Mouse (Mus musculus) hindbrain, embryonic 13.5 days (tissue): ENCODE data around the gene Ppil1. TPM values are rescaled to one million over a fixed set of nuclear protein-coding genes. Genes with fewer than 3 reads are reported as not detected.

Experiments
- ATAC-seq: fragments of 200-750 bp; cut with Nextera tagmentation; 2 replicates; pipeline ENCODE4 v1.8.0; 2017; ENCODE audit warnings: moderate TSS enrichment; ENCODE audit not compliant: low FRiP score
- H3K27ac ChIP-seq: fragments of 300-500 bp; sonication (generic); 2 replicates; pipeline ENCODE4 v1.5.1; 2015; ENCODE audit warnings: inconsistent platforms, mild to moderate bottlenecking, moderate library complexity
- H3K27me3 ChIP-seq: fragments of 300-500 bp; sonication (generic); 2 replicates; pipeline ENCODE4 v1.6.1; 2015; ENCODE audit warnings: mild to moderate bottlenecking, inconsistent platforms
- H3K36me3 ChIP-seq: fragments of 300-500 bp; sonication (generic); 2 replicates; pipeline ENCODE4 v1.6.1; 2015; ENCODE audit warnings: mild to moderate bottlenecking, inconsistent platforms
- H3K4me1 ChIP-seq: fragments of 300-500 bp; sonication (generic); replicated peaks from 2 replicates; pipeline ENCODE4 v1.6.1; 2015; ENCODE audit warnings: inconsistent platforms
- H3K4me2 ChIP-seq: fragments of 300-500 bp; sonication (generic); 2 replicates; pipeline ENCODE4 v1.6.1; 2015; ENCODE audit warnings: inconsistent platforms, mild to moderate bottlenecking, moderate library complexity
- H3K4me3 ChIP-seq: fragments of 300-500 bp; sonication (generic); 2 replicates; pipeline ENCODE4 v1.5.1; 2015; ENCODE audit warnings: mild to moderate bottlenecking, inconsistent platforms
- H3K9ac ChIP-seq: fragments of 300-500 bp; sonication (generic); 2 replicates; pipeline ENCODE4 v1.6.1; 2015; ENCODE audit warnings: mild to moderate bottlenecking, inconsistent platforms
- H3K9me3 ChIP-seq: fragments of 300-500 bp; sonication (generic); 2 replicates; pipeline ENCODE4 v1.6.1; 2016; ENCODE audit warnings: inconsistent platforms
- WGBS: fragments of 180-500 bp; shearing (Covaris S2); methylation state at CpG from one replicate; pipeline ENCODE4 v1.1.7; 2015; 5-methylcytosine and 5-hydroxymethylcytosine counted together
- polyA plus RNA-seq: library from polyadenylated mRNA; unstranded; fragments of >200 nt; fragmentation: Nextera tagmentation; extraction: Ambion mirVana; gene quantifications from 2 replicates; pipeline ENCODE4 v1.2.1, GENCODE M21; 2015

Ppil1 gene
- polyA plus RNA-seq, 1 experiment from 2014 or later: 106 TPM

DNA sequence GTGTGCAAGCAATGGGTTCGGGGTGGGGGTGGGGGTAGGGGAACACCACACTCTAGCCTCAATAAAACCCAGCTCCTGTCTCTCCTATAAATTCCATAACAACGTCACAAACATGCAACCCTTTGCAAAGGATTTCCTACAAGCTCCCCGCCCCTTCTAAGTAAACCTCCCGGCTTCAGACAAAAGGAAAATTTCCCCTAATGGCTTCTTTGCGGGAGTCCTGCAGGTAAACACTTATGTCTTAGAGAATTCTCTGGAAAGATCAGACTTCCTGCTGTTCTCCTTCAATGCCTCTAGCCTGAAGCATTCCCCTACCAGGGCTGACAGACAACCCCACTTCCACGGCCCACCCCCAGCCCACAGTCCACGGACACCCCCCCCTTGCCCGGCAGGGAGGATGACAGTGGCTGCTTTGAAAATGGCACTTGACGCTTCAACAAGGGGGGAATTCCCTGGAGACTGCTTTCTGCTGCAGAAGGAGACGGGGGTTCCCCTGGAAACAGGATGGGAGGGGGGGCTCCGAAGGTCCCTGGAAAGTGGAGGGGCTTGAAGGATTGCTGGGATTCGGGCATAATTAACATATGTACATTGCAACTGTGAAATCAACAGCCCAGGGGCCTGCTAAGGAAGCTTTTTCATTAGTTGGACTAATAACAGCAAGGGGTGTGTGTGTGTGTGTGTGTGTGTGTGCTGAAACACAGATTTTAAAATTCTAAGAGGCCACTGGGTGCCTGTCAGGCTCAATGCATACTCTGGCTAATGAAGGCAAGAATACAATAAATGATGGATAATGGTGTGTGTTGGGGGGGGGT, 50.4 kb downstream of the Ppil1 start:
- WGBS: 8% methylated on average over 12 of the region's 12 CpGs
- H3K9ac ChIP-seq: peak overlapping the region; percentile 53
- peak; percentile 65 for ATAC-seq

DNA sequence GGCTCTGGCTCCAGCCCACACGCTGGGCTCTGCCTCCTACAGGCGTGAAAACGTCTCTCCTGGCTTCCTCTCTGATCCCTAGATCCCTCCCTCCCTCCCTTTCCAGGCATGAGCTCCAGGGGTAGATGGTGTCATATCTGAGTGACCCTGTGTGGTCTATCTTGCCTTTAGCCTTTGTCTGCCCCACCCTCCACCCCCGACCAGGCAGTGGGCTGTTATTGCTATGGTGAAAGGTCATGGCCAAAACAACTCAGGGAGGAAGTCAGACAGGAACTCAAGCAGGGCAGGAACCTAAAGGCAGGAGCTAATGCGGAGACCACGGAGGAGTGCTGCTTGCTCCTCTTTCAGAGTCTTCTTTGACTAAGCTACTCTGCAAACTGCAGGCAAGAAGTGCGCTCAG, 52.1 kb downstream of the Ppil1 start:
- Histone ChIP-seq H3K9me3 (no peaks in the 10 kb centered on the region), H3K27me3 (peaks cover 5% of the 10 kb centered on the region; the same call in 1 of the 2 replicates), H3K4me1 (peaks cover 45% of the 10 kb centered on the region), H3K9ac (no peak overlapping the region), H3K4me2 (no peak overlapping the region), H3K36me3 (no peaks in the 10 kb centered on the region), H3K27ac (no peak overlapping the region), H3K4me3 (no peak overlapping the region)
- WGBS: 51% methylated on average over 7 of the region's 7 CpGs
- ATAC-seq: no peak

More for the DNA sequence above, 50.4 kb downstream of the Ppil1 start:
- Histone ChIP-seq H3K4me3 (no peak overlapping the region), H3K4me2 (peak overlapping the region; percentile 40), H3K4me1 (peaks cover 45% of the 10 kb centered on the region), H3K27ac (peak overlapping the region; percentile 85), H3K27me3 (peaks cover 5% of the 10 kb centered on the region; the same call in 1 of the 2 replicates), H3K9me3 (no peaks in the 10 kb centered on the region), H3K36me3 (no peaks in the 10 kb centered on the region)

DNA sequence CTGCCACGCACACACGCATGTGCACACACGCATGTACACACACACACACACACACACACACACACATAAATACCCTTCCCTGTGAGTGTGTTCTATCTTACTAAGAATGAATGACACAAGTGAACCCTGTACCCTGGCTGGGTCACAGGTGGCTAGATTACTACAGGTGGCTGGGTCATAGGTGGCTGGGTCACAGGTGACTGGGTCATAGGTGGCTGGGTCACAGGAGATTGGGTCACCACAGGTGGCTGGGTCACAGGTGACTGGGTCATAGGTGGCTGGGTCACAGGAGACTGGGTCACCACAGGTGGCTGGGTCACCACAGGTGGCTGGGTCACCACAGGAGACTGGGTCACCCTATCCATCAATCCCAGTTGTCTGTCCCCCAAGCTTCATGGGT, 53.9 kb downstream of the Ppil1 start:
- no peak for ATAC-seq
- WGBS: 91% methylated on average over 3 of the region's 3 CpGs

DNA sequence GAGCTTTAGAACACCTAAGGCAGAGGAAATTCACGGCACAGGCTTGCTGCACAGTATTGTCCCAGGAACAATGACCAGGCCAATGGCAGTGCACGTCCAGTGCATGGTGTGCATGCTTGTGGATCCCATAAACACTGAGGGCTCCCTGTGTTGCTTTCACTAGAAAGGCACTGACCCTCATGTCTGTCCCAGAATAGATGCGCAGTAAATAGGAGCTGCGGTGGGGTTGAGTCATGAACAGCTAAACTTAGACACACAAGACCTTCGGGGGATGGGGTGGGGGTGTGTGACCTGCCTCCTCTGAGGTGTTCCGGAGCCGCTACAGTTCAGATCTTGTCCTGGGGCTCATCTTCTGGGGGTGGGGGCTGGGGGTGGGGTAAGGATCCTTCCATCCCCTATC, 57.9 kb downstream of the Ppil1 start:
- no peak overlapping the region for H3K4me2 ChIP-seq
- peaks cover 4% of the 10 kb centered on the region; the same call in 1 of the 2 replicates for H3K4me1 ChIP-seq
- ATAC-seq: no peak
- no peak overlapping the region for H3K27ac ChIP-seq
- H3K36me3 ChIP-seq: no peaks in the 10 kb centered on the region
- H3K9ac ChIP-seq: no peak overlapping the region
- no peak overlapping the region for H3K4me3 ChIP-seq
- 79% methylated on average over 7 of the region's 7 CpGs for WGBS
- no peaks in the 10 kb centered on the region for H3K27me3 ChIP-seq
- H3K9me3 ChIP-seq: no peaks in the 10 kb centered on the region

More for the DNA sequence above, 53.9 kb downstream of the Ppil1 start:
- Histone ChIP-seq H3K36me3 (no peaks in the 10 kb centered on the region), H3K27me3 (peaks cover 5% of the 10 kb centered on the region; the same call in 1 of the 2 replicates), H3K4me3 (no peak overlapping the region), H3K9ac (no peak overlapping the region), H3K4me2 (no peak overlapping the region), H3K9me3 (no peaks in the 10 kb centered on the region), H3K4me1 (peaks cover 29% of the 10 kb centered on the region), H3K27ac (no peak overlapping the region)

DNA sequence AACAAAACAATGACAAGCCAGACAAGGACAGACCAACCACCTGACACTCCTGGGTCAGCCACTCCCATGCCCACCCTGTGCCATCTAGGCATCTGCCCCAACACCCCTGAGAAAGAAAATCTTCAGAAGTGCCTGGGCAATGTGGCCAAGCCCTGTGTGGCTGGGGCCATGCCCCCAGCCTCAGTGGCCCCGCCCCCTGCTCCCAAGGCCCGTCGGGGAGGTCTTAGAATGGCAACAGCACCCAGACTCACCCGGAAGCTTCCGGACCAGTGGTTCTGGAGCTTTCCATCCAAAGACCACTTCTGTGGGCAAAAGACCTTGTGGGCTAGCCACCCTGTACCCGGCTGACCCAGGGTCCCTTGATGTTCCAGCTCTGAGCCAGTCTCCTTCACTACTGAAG, 61.4 kb downstream of the Ppil1 start:
- ATAC-seq: no peak
- H3K9me3 ChIP-seq: no peaks in the 10 kb centered on the region
- 80% methylated on average over 6 of the region's 6 CpGs for WGBS
- H3K4me2 ChIP-seq: no peak overlapping the region
- no peaks in the 10 kb centered on the region for H3K27me3 ChIP-seq
- H3K36me3 ChIP-seq: no peaks in the 10 kb centered on the region
- H3K9ac ChIP-seq: no peak overlapping the region
- H3K27ac ChIP-seq: no peak overlapping the region
- H3K4me3 ChIP-seq: no peak overlapping the region
- H3K4me1 ChIP-seq: peaks cover 11% of the 10 kb centered on the region

Other genes starting within 250 kb of the Ppil1 start
- 506 and 515 TPM in 2 replicates for gene Srsf3, start 231.6 kb downstream of the Ppil1 start, polyA plus RNA-seq
- 56.5 and 56.9 TPM in 2 replicates for gene Cdkn1a, start 173.2 kb downstream of the Ppil1 start, polyA plus RNA-seq
- gene Rab44, start 150.0 kb downstream of the Ppil1 start, polyA plus RNA-seq: 0.22 TPM in 1 of 2 replicates, not detected in the other
- 18.9 and 20.2 TPM in 2 replicates for gene Cpne5, start 26.0 kb downstream of the Ppil1 start, polyA plus RNA-seq
- gene BC004004, start 4.6 kb upstream of the Ppil1 start, polyA plus RNA-seq: 108 and 111 TPM in 2 replicates
- gene Pi16, start 53.5 kb upstream of the Ppil1 start, polyA plus RNA-seq: 1.3 and 2.0 TPM in 2 replicates
- 423 TPM in 2 replicates for gene Mtch1, start 83.7 kb upstream of the Ppil1 start, polyA plus RNA-seq
- gene Fgd2, start 96.7 kb upstream of the Ppil1 start, polyA plus RNA-seq: 3.8 and 5.3 TPM in 2 replicates
- 12.7 and 13.8 TPM in 2 replicates for gene Pim1, start 226.6 kb upstream of the Ppil1 start, polyA plus RNA-seq